Mouse (Mus musculus): ENCODE data around the gene Vegfa. TPM values are rescaled to one million over a fixed set of nuclear protein-coding genes. Genes with fewer than 3 reads are reported as not detected.

Vegfa gene
- polyA plus RNA-seq, 1 experiment = 177 TPM

GRCm38 (mm10) chr17:45969596-45969995 lies 62.6 kb downstream of the Vegfa start:
- Histone ChIP-seq H3K4me2 (ENCODE audit: low read depth) (no peak overlapping the region), H3K36me3 (ENCODE audit: control insufficient read depth, insufficient read depth) (no peaks in the 10 kb centered on the region), H3K27me3 (ENCODE audit: control insufficient read depth, insufficient read depth, insufficient read length) (no peaks in the 10 kb centered on the region), H3K4me3 (no peak overlapping the region), H3K79me2 (ENCODE audit: control insufficient read depth, insufficient read depth) (no peaks in the 10 kb centered on the region), H3ac (ENCODE audit: control insufficient read depth, insufficient read length) (no peak overlapping the region)
- TF ChIP-seq MAX (IDR thresholded peaks at IDR 0.05; ENCODE audit: low read depth) (no peak), E2F4 (IDR thresholded peaks at IDR 0.05; ENCODE audit: insufficient read depth) (no peak), TCF12 (IDR thresholded peaks at IDR 0.05; ENCODE audit: insufficient read depth, poor library complexity, severe bottlenecking) (no peak), POLR2AphosphoS2 (IDR thresholded peaks at IDR 0.05; ENCODE audit: insufficient read length, low read depth) (no peak), POLR2A (IDR thresholded peaks at IDR 0.05; ENCODE audit: insufficient read length, low read depth) (no peak), REST (IDR thresholded peaks at IDR 0.05; ENCODE audit: insufficient read depth, insufficient read length) (no peak), CEBPB (IDR thresholded peaks at IDR 0.05; ENCODE audit: insufficient read depth, poor library complexity, severe bottlenecking) (no peak)

- Histone ChIP-seq H3K4me3 (no peak overlapping the region), H3K79me2 (ENCODE audit: control insufficient read depth, insufficient read depth) (no peaks in the 10 kb centered on the region)
Measured at GRCm38 (mm10) chr17:45968341-45968740, 63.8 kb downstream of the Vegfa start.

More at GRCm38 (mm10) chr17:45968341-45968740, 63.8 kb downstream of the Vegfa start:
- H3ac ChIP-seq (ENCODE audit: control insufficient read depth, insufficient read length) = no peak overlapping the region
- TF ChIP-seq POLR2AphosphoS2 (IDR thresholded peaks at IDR 0.05; ENCODE audit: insufficient read length, low read depth) = no peak
- TF ChIP-seq MYOD1 (IDR thresholded peaks at IDR 0.05; ENCODE audit: control insufficient read depth in 1 of 3, insufficient read length in 2 of 3, low read depth in 2 of 3) = no peak
- TF ChIP-seq MYOG (IDR thresholded peaks at IDR 0.05; ENCODE audit: control insufficient read depth in 1 of 3, insufficient read depth in 1 of 3, insufficient read length in 2 of 3, low read depth in 2 of 3) = no peak
- no peak for TF ChIP-seq REST (IDR thresholded peaks at IDR 0.05; ENCODE audit: insufficient read depth, insufficient read length)
- no peak for TF ChIP-seq CEBPB (IDR thresholded peaks at IDR 0.05; ENCODE audit: insufficient read depth, poor library complexity, severe bottlenecking)
- no peak for TF ChIP-seq POLR2A (IDR thresholded peaks at IDR 0.05; ENCODE audit: insufficient read length, low read depth)
- no peak for TF ChIP-seq TCF3 (IDR thresholded peaks at IDR 0.05; ENCODE audit: insufficient read length, low read depth)
- TF ChIP-seq SRF (IDR thresholded peaks at IDR 0.05; ENCODE audit: control insufficient read depth, insufficient read length, low read depth) = no peak
- no peak for TF ChIP-seq USF1 (IDR thresholded peaks at IDR 0.05; ENCODE audit: low read depth)
- no peak for TF ChIP-seq TCF12 (IDR thresholded peaks at IDR 0.05; ENCODE audit: insufficient read depth, poor library complexity, severe bottlenecking)
- TF ChIP-seq MAX (IDR thresholded peaks at IDR 0.05; ENCODE audit: low read depth) = no peak
- TF ChIP-seq E2F4 (IDR thresholded peaks at IDR 0.05; ENCODE audit: insufficient read depth) = no peak
- H3K27me3 ChIP-seq (ENCODE audit: control insufficient read depth, insufficient read depth, insufficient read length) = no peaks in the 10 kb centered on the region
- no peak overlapping the region for H3K4me2 ChIP-seq (ENCODE audit: low read depth)
- H3K36me3 ChIP-seq (ENCODE audit: control insufficient read depth, insufficient read depth) = no peaks in the 10 kb centered on the region

Other genes with a start within 250 kb of the Vegfa start
- 112 TPM for gene Mrps18a, start 78.6 kb upstream of the Vegfa start, polyA plus RNA-seq (2012; fragmentation: generic; extraction: Trizol)
- gene Rsph9, start 111.8 kb upstream of the Vegfa start, polyA plus RNA-seq (2012; fragmentation: generic; extraction: Trizol) = 3.6 TPM
- gene Mad2l1bp, start 121.2 kb upstream of the Vegfa start, polyA plus RNA-seq (2012; fragmentation: generic; extraction: Trizol) = 26.8 TPM
- gene Gtpbp2, start 128.7 kb upstream of the Vegfa start, polyA plus RNA-seq (2012; fragmentation: generic; extraction: Trizol) = 125 TPM
- 6.0 TPM for gene Polh, start 170.3 kb upstream of the Vegfa start, polyA plus RNA-seq (2012; fragmentation: generic; extraction: Trizol)
- 31.9 TPM for gene Xpo5, start 170.4 kb upstream of the Vegfa start, polyA plus RNA-seq (2012; fragmentation: generic; extraction: Trizol)
- gene Polr1c, start 215.7 kb upstream of the Vegfa start, polyA plus RNA-seq (2012; fragmentation: generic; extraction: Trizol) = 105 TPM
- gene Yipf3, start 215.7 kb upstream of the Vegfa start, polyA plus RNA-seq (2012; fragmentation: generic; extraction: Trizol) = 112 TPM
- gene Lrrc73, start 221.2 kb upstream of the Vegfa start, polyA plus RNA-seq (2012; fragmentation: generic; extraction: Trizol) = 2.0 TPM

All from myocyte (in vitro differentiated cells).